Mouse (Mus musculus) embryo, embryonic 10.5 days (tissue): ENCODE measurements around the gene Axin1.

Experiments
- DNase-seq: peaks from one replicate; pipeline ENCODE4 v3.0.0-alpha.2; 2015; ENCODE audit warnings: low spot score

The Axin1 gene

DNA sequence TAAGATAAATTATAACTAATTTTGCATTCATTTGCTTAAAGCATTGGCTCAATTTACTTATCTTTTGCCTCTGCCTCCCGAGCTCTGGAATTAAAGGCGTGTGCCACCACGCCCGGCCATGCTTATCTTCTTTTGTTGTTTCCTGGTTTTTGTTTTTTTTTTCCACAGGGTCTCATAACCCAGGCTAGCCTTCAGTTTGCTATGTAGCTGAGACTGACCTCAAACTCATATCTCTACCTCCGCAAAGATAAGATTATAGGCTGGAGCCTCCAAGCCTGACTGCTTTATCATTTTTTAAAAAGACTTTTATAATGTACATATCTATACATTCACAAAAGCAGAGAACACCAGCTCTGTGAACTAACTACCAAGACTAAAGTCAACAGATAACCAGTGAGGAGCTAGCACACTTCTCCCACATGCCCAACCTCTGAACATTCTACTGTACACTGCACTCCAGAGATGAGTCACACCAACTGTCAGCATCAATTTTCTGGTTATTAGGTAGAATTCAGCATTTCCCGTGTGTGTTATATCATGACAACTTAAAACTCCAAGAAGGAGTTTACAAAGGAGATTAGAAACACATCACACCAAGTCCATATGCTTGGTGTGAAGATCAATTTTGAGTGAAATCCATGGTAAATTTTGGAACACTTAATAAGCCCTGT, 101.8 kb downstream of the Axin1 start:
- DNase-seq = no peak

DNA sequence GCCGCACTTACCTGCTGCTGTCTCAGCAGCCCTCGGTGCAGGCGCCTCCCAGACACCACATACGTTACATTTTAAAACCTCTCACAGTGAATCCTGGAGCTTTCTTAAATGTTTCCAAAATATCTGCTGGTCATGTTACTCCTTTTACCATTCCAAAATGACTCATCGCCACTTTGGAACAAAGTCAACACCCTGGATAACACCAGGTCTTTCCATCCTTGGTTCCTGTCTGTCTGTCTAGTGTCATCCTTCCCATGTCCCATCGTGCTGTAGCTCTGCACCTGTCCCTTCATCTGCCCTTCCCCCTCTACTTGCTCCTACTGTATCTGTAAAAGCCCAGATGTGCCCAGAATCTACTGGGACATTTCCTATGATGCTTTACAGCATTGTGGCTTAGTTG, 102.5 kb downstream of the Axin1 start:
- DNase-seq = no peak

DNA sequence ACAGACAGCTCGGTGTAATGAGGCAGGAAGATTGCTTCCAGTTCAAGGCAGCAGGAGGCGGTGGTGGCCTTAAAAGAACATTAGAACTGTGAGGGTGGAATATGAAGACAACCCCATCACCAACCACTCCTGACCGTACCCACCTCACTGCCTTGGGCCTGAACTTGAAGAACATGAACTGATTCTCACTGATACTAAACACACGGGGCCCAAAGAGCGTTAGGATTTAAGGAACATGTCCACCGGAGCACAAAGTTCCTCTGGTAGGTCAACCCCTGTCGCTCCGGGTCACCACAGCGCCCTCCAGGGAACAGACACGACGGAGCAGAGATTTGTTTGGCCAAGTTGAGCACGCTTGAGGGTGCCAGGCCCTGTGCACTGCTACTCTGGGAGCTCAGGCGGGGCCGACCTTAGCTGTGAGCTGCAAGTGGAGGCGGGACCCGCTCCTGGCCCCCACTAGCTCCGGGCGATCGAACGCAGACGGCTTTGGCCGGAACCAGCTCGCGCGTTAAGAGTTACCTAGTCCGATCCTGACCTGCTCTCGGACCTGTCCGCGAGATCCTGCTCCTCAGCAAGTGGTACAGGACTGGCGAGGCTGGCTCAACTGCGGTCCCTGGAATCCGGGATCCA, 105.1 kb downstream of the Axin1 start:
- peak; percentile 73 for DNase-seq

DNA sequence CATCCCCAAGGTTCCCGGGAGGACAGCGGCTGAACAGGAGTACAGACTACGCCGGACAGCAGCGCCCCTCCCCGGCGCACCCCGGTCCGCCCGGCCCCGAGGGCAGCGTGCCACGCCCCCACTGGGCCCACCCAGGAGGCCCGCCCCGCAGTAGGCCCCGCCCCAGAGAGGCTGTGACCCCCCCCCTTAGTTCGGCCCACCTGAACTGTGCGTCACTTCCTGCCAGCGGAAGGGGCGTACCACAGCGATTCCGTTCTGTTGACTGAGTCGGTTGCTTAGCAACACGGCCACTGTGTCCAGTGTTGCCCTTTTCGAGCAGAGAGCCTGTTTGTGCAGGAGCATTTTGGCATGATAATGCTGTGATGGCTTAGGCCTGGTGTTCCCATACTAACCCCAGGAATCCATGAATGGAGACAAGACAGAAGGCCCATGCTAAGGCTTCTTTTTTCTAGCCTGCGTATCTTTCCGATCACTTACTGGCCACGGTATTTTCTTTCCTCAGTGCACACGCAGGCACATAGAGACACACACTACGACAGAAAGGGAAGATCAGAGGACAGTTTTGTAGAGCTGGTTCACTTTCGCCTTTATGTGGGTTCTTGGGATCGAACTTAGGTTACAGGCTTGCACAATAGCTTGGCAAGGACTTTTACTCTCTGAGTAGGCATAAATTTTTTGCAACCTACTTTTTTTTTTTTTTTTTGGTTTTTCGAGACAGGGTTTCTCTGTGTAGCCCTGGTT, 105.8 kb downstream of the Axin1 start, which contains the start of gene Fam234a:
Gene Fam234a (minus strand): TSS at position 142 of the 741 bp plus-strand sequence.
- peak; percentile 98 for DNase-seq
